Mouse (Mus musculus): Measurements from ENCODE around the gene Yipf4.

GRCm38 (mm10) chr17:74528648-74529532 is 39.6 kb downstream of the Yipf4 start:
- TF ChIP-seq CTCF (conservative IDR thresholded peaks at IDR 0.05; ENCODE audit: insufficient read depth, insufficient read length, low read depth, low read length) (no peak), POLR2A (IDR thresholded peaks at IDR 0.05; ENCODE audit: low read depth, low read length) (no peak)

Measured in kidney, adult 2 months (tissue).